Mouse (Mus musculus) midbrain, postnatal 0 days (tissue): ENCODE data around the gene Vps51. TPM values are rescaled to one million over a fixed set of nuclear protein-coding genes. Genes with fewer than 3 reads are reported as not detected.

Source experiments
- ATAC-seq: fragments of 200-750 bp; cut with Nextera tagmentation; 2 replicates; pipeline ENCODE4 v1.8.0; 2017; ENCODE audit warnings: moderate number of reproducible peaks, mild to moderate bottlenecking, moderate TSS enrichment, moderate library complexity; ENCODE audit not compliant: low FRiP score
- DNase-seq: peaks from one replicate; pipeline ENCODE4 v3.0.0-alpha.2; 2015; ENCODE audit warnings: low spot score
- H3K27ac ChIP-seq: fragments of 300-500 bp; sonication (generic); 2 replicates; pipeline ENCODE4 v1.5.1; 2014; ENCODE audit warnings: low read depth, mild to moderate bottlenecking, low read length, mixed read lengths
- H3K27me3 ChIP-seq: fragments of 300-500 bp; sonication (generic); 2 replicates; pipeline ENCODE4 v1.6.1; 2014; ENCODE audit warnings: low read length, control low read depth, mixed read lengths; ENCODE audit not compliant: insufficient read depth
- H3K36me3 ChIP-seq: fragments of 300-500 bp; sonication (generic); 2 replicates; pipeline ENCODE4 v1.6.1; 2014; ENCODE audit warnings: low read length, control low read depth, mixed read lengths; ENCODE audit not compliant: insufficient read depth
- H3K4me1 ChIP-seq: fragments of 300-500 bp; sonication (generic); 2 replicates; pipeline ENCODE4 v1.6.1; 2014; ENCODE audit warnings: mild to moderate bottlenecking, control low read depth, antibody characterized with exemption, low read length, mixed read lengths; ENCODE audit not compliant: insufficient read depth
- H3K4me2 ChIP-seq: fragments of 300-500 bp; sonication (generic); 2 replicates; pipeline ENCODE4 v1.6.1; 2014; ENCODE audit warnings: low read depth, mild to moderate bottlenecking, low read length, mixed read lengths; ENCODE audit not compliant: poor library complexity, severe bottlenecking
- H3K4me3 ChIP-seq: fragments of 300-500 bp; sonication (generic); 2 replicates; pipeline ENCODE4 v1.5.1; 2014; ENCODE audit warnings: low read depth, mild to moderate bottlenecking, low read length, moderate library complexity
- H3K9ac ChIP-seq: fragments of 300-500 bp; sonication (generic); replicated peaks from 2 replicates; pipeline ENCODE4 v1.6.1; 2014; ENCODE audit warnings: mild to moderate bottlenecking, low read length, moderate library complexity, mixed read lengths; ENCODE audit not compliant: poor library complexity, severe bottlenecking
- H3K9me3 ChIP-seq: fragments of 300-500 bp; sonication (generic); 2 replicates; pipeline ENCODE4 v1.6.1; 2016; ENCODE audit warnings: low read length, control low read depth
- CTCF ChIP-seq: IDR thresholded peaks from 2 replicates; pipeline ENCODE4 v1.5.1; 2016; ENCODE audit warnings: antibody characterized with exemption, mild to moderate bottlenecking
- WGBS: fragments of 180-500 bp; shearing (Covaris S2); extraction: QIAGEN DNeasy Blood & Tissue Kit; methylation state at CpG from one replicate; pipeline ENCODE4 v1.1.7; 2014; 5-methylcytosine and 5-hydroxymethylcytosine counted together
- polyA plus RNA-seq: library from polyadenylated mRNA; unstranded; fragments of >200 nt; fragmentation: Nextera tagmentation; extraction: Ambion mirVana; gene quantifications from 2 replicates; pipeline ENCODE4 v1.2.1, GENCODE M21; 2015
- total RNA-seq: library from RNA; depleted of rRNA; stranded (reverse); fragments of >200 nt; gene quantifications from 2 replicates; pipeline ENCODE4 v1.2.3, GENCODE M21; 2014

Gene Vps51
- total and polyA plus RNA-seq, 2 experiments from 2014 or later: 92.4 to 95.7 TPM

- DNase-seq (no peak), ATAC-seq (no peak)
- no peak for TF ChIP-seq CTCF
- H3K4me2 ChIP-seq: no peak overlapping the region
- 93% methylated on average over 31 of the region's 31 CpGs for WGBS
- H3K9ac ChIP-seq: no peak overlapping the region
- H3K4me3 ChIP-seq: no peak overlapping the region
- no peak overlapping the region for H3K27ac ChIP-seq
- H3K27me3 ChIP-seq: no peaks in the 10 kb centered on the region
- H3K9me3 ChIP-seq: no peaks in the 10 kb centered on the region
- peaks cover 6% of the 10 kb centered on the region for H3K4me1 ChIP-seq
- peaks cover 32% of the 10 kb centered on the region for H3K36me3 ChIP-seq
Measured at GRCm38 (mm10) chr19:6070571-6071250, 6.3 kb downstream of the Vps51 start.

GRCm38 (mm10) chr19:6069851-6070250 is 7.2 kb downstream of the Vps51 start:
- no peak for ATAC-seq
- no peak for DNase-seq
- Histone ChIP-seq H3K27me3 (no peaks in the 10 kb centered on the region), H3K9ac (no peak overlapping the region), H3K27ac (no peak overlapping the region), H3K4me3 (no peak overlapping the region), H3K4me2 (no peak overlapping the region), H3K9me3 (no peaks in the 10 kb centered on the region), H3K4me1 (peaks cover 6% of the 10 kb centered on the region), H3K36me3 (peaks cover 32% of the 10 kb centered on the region)
- TF ChIP-seq CTCF: no peak
- WGBS: 91% methylated on average over 10 of the region's 10 CpGs

- H3K4me2 ChIP-seq: no peak overlapping the region
- 0 out of 2 replicates have a peak overlapping the region, but pooled peaks have one; percentile 3 for H3K27ac ChIP-seq
- no peaks in the 10 kb centered on the region for H3K27me3 ChIP-seq
- no peak overlapping the region for H3K9ac ChIP-seq
- 76% methylated on average over 4 of the region's 4 CpGs for WGBS
- H3K9me3 ChIP-seq: no peaks in the 10 kb centered on the region
- ATAC-seq: no peak
- peaks cover 6% of the 10 kb centered on the region for H3K4me1 ChIP-seq
- no peak for TF ChIP-seq CTCF
- peaks cover 31% of the 10 kb centered on the region for H3K36me3 ChIP-seq
- DNase-seq: no peak
- H3K4me3 ChIP-seq: no peak overlapping the region
Measured at GRCm38 (mm10) chr19:6068951-6069350, 8.1 kb downstream of the Vps51 start.

DNA sequence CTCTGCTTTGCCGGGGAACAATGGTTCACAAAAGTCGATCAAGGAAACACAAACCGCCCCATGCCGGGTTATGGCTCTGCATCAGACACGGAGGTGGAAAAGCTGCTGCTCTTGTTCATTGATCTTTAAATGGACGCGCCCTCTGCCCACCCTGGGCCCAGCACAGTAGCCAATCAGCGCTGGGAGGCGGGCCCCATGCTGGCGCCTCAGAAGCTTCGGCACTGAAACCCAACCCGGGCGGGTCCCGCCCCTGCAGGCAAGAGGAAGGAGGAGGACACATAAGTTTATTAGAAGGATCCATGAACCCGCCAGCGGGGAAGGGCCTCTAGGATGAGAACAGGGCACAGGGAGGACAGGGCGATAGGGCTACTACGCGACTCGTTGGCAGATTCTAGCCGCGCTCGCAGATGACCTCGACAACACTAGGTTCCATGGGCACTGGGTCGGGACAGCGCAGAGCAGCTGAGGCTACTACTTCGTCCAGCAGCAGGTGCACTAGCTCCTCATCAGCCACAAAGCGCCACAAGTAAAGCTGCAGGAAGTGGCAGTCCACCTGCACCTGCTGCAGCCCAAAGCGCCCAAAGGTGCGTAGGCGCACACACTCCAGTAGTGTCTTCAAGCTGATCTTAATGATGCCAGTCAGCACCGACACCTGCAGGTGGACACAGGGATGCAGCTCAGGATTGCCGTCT is 9.2 kb downstream of the Vps51 start, which contains the start of gene Tm7sf2:
Gene Tm7sf2, minus strand, starts transcription at position 650 of the 692 bp plus-strand sequence.
- WGBS: 7% methylated on average over 33 of the region's 33 CpGs
- TF ChIP-seq CTCF: peak; percentile 15; the same call in 1 of the 2 replicates

DNA sequence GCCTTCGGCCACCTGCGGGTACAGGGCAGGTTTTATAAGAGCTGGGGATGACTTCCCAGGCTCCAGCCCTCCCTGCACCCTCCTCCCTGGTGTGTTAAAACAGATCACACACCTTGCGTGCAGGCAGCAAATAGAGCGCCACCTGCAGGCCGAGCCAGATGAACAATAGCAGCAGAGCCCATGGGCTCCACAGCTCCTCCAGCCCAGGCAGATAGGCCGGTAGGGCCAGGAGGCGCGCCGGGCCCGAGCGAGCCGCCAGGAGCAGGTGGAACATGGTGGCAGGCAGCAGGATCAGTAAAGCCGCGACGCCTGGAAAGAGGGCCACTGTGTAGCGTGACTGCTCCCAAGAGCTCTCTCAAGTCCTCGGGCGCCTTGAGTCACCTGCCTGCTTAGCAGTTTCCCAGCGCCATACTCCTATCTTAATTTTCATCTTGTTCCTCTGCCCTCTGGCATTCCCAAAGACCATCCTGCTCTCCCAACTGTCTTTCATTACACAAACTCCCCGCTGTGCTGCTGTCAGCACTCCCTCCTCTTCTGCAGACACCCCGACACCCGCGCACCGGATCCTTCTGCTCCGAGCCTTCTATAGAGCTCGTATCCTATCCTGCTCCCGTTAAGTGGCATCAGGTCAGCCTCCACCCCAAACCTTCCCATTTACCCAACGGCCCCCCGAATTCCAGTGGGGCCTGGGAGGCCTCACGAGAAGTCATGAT is 9.9 kb downstream of the Vps51 start:
- Histone ChIP-seq H3K27ac (peak overlapping the region; percentile 85), H3K9me3 (no peaks in the 10 kb centered on the region), H3K9ac (peak overlapping the region; percentile 65), H3K4me2 (peak overlapping the region; percentile 77), H3K4me1 (peaks cover 11% of the 10 kb centered on the region), H3K27me3 (no peaks in the 10 kb centered on the region), H3K4me3 (peak overlapping the region; percentile 48), H3K36me3 (peaks cover 27% of the 10 kb centered on the region)
- peak; percentile 89 for DNase-seq
- peak; percentile 93 for TF ChIP-seq CTCF
- WGBS: under 1% methylated on average over 30 of the region's 30 CpGs
- ATAC-seq: peak; percentile 68

More for the DNA sequence above, 9.2 kb downstream of the Vps51 start, which contains the start of gene Tm7sf2:
- peaks cover 27% of the 10 kb centered on the region for H3K36me3 ChIP-seq
- ATAC-seq (peak; percentile 89), DNase-seq (peak; percentile 95)
- H3K9ac ChIP-seq: peak within 1 kb of the TSS; percentile 65
- peak within 1 kb of the TSS; percentile 77 for H3K4me2 ChIP-seq
- peak within 1 kb of the TSS; percentile 48 for H3K4me3 ChIP-seq
- no peaks in the 10 kb centered on the region for H3K27me3 ChIP-seq
- H3K4me1 ChIP-seq: peaks cover 6% of the 10 kb centered on the region
- peak within 1 kb of the TSS; percentile 85 for H3K27ac ChIP-seq
- H3K9me3 ChIP-seq: no peaks in the 10 kb centered on the region
